Mouse (Mus musculus) heart, adult 2 months (tissue): Measurements from ENCODE around the gene Fut1. TPM values are rescaled to one million over a fixed set of nuclear protein-coding genes. Genes with fewer than 3 reads are reported as not detected.

Experiments
- DNase-seq, 2 experiments: peaks; one replicate each; pipeline ENCODE4 v3.0.0; 2021
- H3K27ac ChIP-seq: fragments of 200-600 bp; 2 replicates; pipeline ENCODE4 v1.8.1; 2022
- H3K27me3 ChIP-seq: fragments of 200-500 bp; 2 replicates; pipeline ENCODE4 v1.6.1; 2012; ENCODE audit warnings: mild to moderate bottlenecking, low read length, inconsistent platforms, mixed read lengths; ENCODE audit not compliant: control insufficient read depth, insufficient read depth
- H3K36me3 ChIP-seq: fragments of 200-500 bp; 2 replicates; pipeline ENCODE4 v1.6.1; 2012; ENCODE audit warnings: low read length, inconsistent platforms; ENCODE audit not compliant: control insufficient read depth, insufficient read depth
- H3K4me1 ChIP-seq: fragments of 200-500 bp; 2 replicates; pipeline ENCODE4 v1.6.1; 2011; ENCODE audit warnings: low read length; ENCODE audit not compliant: control insufficient read depth, insufficient read depth
- H3K4me3 ChIP-seq: fragments of 200-600 bp; 2 replicates; pipeline ENCODE4 v1.8.1; 2022
- H3K79me2 ChIP-seq: fragments of 200-500 bp; replicated peaks from 2 replicates; pipeline ENCODE4 v1.6.1; 2012; ENCODE audit warnings: mild to moderate bottlenecking, inconsistent platforms, low read length, moderate library complexity, mixed read lengths; ENCODE audit not compliant: control insufficient read depth, insufficient read depth
- H3K9ac ChIP-seq: fragments of 200-500 bp; 2 replicates; pipeline ENCODE4 v1.6.1; 2012; ENCODE audit warnings: low read depth, mild to moderate bottlenecking, control low read depth, inconsistent platforms, low read length, mixed read lengths
- CTCF ChIP-seq: fragments of 200-600 bp; IDR thresholded peaks from 2 replicates; pipeline ENCODE4 v1.8.1; 2022; ENCODE audit warnings: antibody characterized with exemption, mild to moderate bottlenecking, moderate library complexity
- EP300 ChIP-seq: fragments of 200-500 bp; IDR thresholded peaks from 2 replicates; pipeline ENCODE4 v1.6.1; 2011; ENCODE audit warnings: low read depth, low read length, control low read depth; ENCODE audit not compliant: insufficient read depth
- POLR2A ChIP-seq: fragments of 200-500 bp; IDR thresholded peaks from 2 replicates; pipeline ENCODE4 v1.6.1; 2011; ENCODE audit warnings: mild to moderate bottlenecking, low read depth, low read length, control low read depth; ENCODE audit not compliant: insufficient read depth
- WGBS: fragments of 180-500 bp; shearing (Covaris S2); methylation state at CpG from one replicate; pipeline ENCODE4 v1.1.7; 2018; 5-methylcytosine and 5-hydroxymethylcytosine counted together
- intact Hi-C: fragments of 180-260 bp; cut with DNase I; formaldehyde crosslinking; loops from one replicate; pipeline ENCODE4 v1.15.1; 2025
- polyA plus RNA-seq: library from polyadenylated mRNA; depleted of rRNA; stranded (reverse); fragments of >200 nt; gene quantifications from 2 replicates; pipeline ENCODE4 v1.2.3, GENCODE M21; 2012
- total RNA-seq, 2 experiments: library from RNA; stranded (reverse); gene quantifications; 2 replicates each; pipeline ENCODE4 v1.2.3; 2021

Gene Fut1
- total and polyA plus RNA-seq, 3 experiments = 0.25 TPM; not detected in 2

DNA sequence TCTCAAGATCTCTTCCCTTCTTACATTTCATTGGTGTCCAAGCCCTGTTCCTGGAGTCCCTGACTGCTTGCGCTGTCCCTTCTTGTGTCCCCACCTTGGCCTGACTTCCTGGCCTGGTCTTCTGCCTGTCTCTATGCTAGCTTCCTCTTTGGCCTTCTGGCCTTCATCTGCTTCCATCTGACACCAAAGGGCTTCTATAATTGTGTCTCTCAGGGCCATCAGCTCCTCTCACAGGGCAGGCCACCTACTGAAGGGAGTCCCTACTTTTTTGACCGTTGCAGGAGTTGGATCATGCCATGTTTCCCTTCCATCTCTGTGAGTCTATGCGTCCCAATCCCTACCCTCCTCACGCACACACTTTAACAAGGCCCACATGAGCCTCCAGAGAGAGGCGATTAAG lies 27.2 kb upstream of the Fut1 start:
- H3K36me3 ChIP-seq = no peaks in the 10 kb centered on the region
- WGBS = 90% methylated on average over 5 of the region's 5 CpGs
- TF ChIP-seq POLR2A (no peak), EP300 (no peak), CTCF (no peak)
- intact Hi-C loops = loop anchor here (2.0 kb wide), 4 partner anchors 19 to 93 kb away; partner anchors contain the start of genes Bcat2, Hsd17b14 and Rasip1
- H3K27ac ChIP-seq = no peak overlapping the region
- no peak for DNase-seq
- H3K27me3 ChIP-seq = no peaks in the 10 kb centered on the region
- no peak overlapping the region for H3K9ac ChIP-seq
- H3K4me3 ChIP-seq = no peak overlapping the region
- no peaks in the 10 kb centered on the region for H3K79me2 ChIP-seq
- peaks cover 2% of the 10 kb centered on the region for H3K4me1 ChIP-seq

GRCm38 (mm10) chr7:45590874-45591273 lies 26.2 kb upstream of the Fut1 start:
- Histone ChIP-seq H3K9ac (no peak overlapping the region), H3K27ac (no peak overlapping the region), H3K4me3 (no peak overlapping the region), H3K27me3 (no peaks in the 10 kb centered on the region), H3K4me1 (peaks cover 2% of the 10 kb centered on the region), H3K36me3 (no peaks in the 10 kb centered on the region), H3K79me2 (no peaks in the 10 kb centered on the region)
- WGBS = 65% methylated on average over 3 of the region's 3 CpGs
- TF ChIP-seq EP300 = no peak
- no peak for TF ChIP-seq POLR2A
- TF ChIP-seq CTCF = peak; percentile 71
- intact Hi-C loops = no loop called here
- no peak for DNase-seq

- WGBS = 47% methylated on average over 7 of the region's 7 CpGs
- intact Hi-C loops = loop anchor here (1.0 kb wide), 1 partner anchor 37 kb away; no protein-coding TSS in a partner anchor
- H3K27me3 ChIP-seq = no peaks in the 10 kb centered on the region
- H3K4me3 ChIP-seq = no peak overlapping the region
- no peak for DNase-seq
- H3K27ac ChIP-seq = no peak overlapping the region
- no peaks in the 10 kb centered on the region for H3K79me2 ChIP-seq
- no peak for TF ChIP-seq CTCF
- H3K4me1 ChIP-seq = peaks cover 2% of the 10 kb centered on the region
- H3K9ac ChIP-seq = no peak overlapping the region
- no peaks in the 10 kb centered on the region for H3K36me3 ChIP-seq
These were observed 25.2 kb upstream of the Fut1 start for GRCm38 (mm10) chr7:45591880-45592279.

- no peak overlapping the region for H3K4me3 ChIP-seq
- WGBS = 21% methylated on average over 10 of the region's 10 CpGs
- H3K36me3 ChIP-seq = no peaks in the 10 kb centered on the region
- peak; percentile 72 to 78 for DNase-seq
- H3K4me1 ChIP-seq = peaks cover 2% of the 10 kb centered on the region
- TF ChIP-seq EP300 = peak; percentile 62; the same call in 1 of the 2 replicates
- TF ChIP-seq POLR2A = no peak
- TF ChIP-seq CTCF = 0 out of 2 replicates have a peak, but pooled peaks have one; percentile 100
- intact Hi-C loops = loop anchor here (1.0 kb wide), 1 partner anchor 89 kb away; no protein-coding TSS in a partner anchor
- H3K27me3 ChIP-seq = no peaks in the 10 kb centered on the region
- no peak overlapping the region for H3K9ac ChIP-seq
- H3K27ac ChIP-seq = no peak overlapping the region
- H3K79me2 ChIP-seq = no peaks in the 10 kb centered on the region
These were observed 23.8 kb upstream of the Fut1 start for GRCm38 (mm10) chr7:45593118-45593815.

- intact Hi-C loops = no loop called here
These were observed 21.9 kb upstream of the Fut1 start for GRCm38 (mm10) chr7:45595176-45595575.

DNA sequence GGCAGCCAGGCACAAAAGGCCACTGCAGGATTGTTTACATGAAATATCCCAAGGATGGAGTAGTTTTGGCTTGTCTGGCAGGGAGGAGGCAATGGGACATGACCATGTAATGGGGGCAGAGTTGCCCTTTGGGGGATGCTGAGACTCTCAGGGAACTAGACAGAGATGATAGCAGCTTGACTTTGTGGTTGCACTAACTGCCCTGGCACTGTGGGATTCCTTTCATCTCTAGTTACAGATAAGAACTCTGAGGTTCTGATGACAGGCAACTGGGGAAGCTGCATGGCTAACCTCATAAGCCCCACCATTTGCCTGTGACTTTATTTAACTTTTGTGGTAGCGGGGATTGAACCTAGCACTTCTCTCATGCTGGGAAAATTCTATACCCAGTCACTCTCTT lies 21.0 kb upstream of the Fut1 start:
- Histone ChIP-seq H3K9ac (no peak overlapping the region), H3K27ac (no peak overlapping the region), H3K4me1 (peaks cover 2% of the 10 kb centered on the region; the same call in 1 of the 2 replicates), H3K4me3 (no peak overlapping the region), H3K79me2 (no peaks in the 10 kb centered on the region), H3K36me3 (no peaks in the 10 kb centered on the region), H3K27me3 (no peaks in the 10 kb centered on the region)
- intact Hi-C loops = loop anchor here (2.0 kb wide), 1 partner anchor 17 kb away; no protein-coding TSS in a partner anchor
- 93% methylated on average over 1 of the region's 1 CpGs for WGBS
- DNase-seq = no peak
- no peak for TF ChIP-seq EP300

More at GRCm38 (mm10) chr7:45595176-45595575, 21.9 kb upstream of the Fut1 start:
- no peaks in the 10 kb centered on the region for H3K36me3 ChIP-seq
- no peak for TF ChIP-seq POLR2A
- TF ChIP-seq EP300 = no peak
- no peak for TF ChIP-seq CTCF
- DNase-seq = no peak
- H3K4me1 ChIP-seq = peaks cover 2% of the 10 kb centered on the region; the same call in 1 of the 2 replicates
- no peaks in the 10 kb centered on the region for H3K79me2 ChIP-seq
- no peaks in the 10 kb centered on the region for H3K27me3 ChIP-seq
- H3K27ac ChIP-seq = no peak overlapping the region
- H3K9ac ChIP-seq = no peak overlapping the region
- H3K4me3 ChIP-seq = no peak overlapping the region
- WGBS = 88% methylated on average over 4 of the region's 4 CpGs
